Mouse (Mus musculus): ENCODE data around the gene Mrgpra4. TPM values are rescaled to one million over a fixed set of nuclear protein-coding genes. Genes with fewer than 3 reads are reported as not detected.

Gene Mrgpra4
- not detected in 2 replicates for total RNA-seq (2015)
- total RNA-seq (2017): not detected in 2 replicates

DNA sequence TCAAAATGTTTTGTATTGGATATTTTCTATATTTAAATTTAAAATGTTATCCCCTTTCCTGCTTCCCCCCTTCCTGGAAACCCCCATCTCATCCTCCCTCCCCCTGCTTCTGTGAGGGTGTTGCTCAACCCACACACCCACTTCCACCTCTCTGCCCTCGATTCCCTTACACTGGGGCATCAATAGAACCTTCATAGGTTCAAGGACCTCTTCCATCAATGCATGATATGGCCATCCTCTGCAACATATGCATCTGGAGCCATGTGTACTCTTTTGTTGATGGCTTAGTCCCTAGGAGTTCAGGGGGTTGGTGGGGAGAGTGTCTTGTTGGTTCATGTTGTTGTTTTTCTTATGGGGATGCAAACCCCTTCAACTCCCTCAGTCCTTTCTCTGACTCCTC lies at the start of gene Mrgpra4:
TSS of gene Mrgpra4 (minus strand) at position 101 of the 400 bp plus-strand sequence.
- ATAC-seq (replicated peaks; ENCODE audit: poor library complexity): no peak

GRCm38 (mm10) chr7:48027497-48027896 lies 45.6 kb upstream of the Mrgpra4 start, which contains the start of gene Mrgprx1:
Gene Mrgprx1, minus strand, starts transcription at chr7:48027597.
- ATAC-seq (replicated peaks; ENCODE audit: poor library complexity): no peak

- peak; percentile 58; the same call in 1 of the 2 replicates for ATAC-seq (replicated peaks; ENCODE audit: poor library complexity)
Observed at GRCm38 (mm10) chr7:48017874-48018273, 36.0 kb upstream of the Mrgpra4 start.

DNA sequence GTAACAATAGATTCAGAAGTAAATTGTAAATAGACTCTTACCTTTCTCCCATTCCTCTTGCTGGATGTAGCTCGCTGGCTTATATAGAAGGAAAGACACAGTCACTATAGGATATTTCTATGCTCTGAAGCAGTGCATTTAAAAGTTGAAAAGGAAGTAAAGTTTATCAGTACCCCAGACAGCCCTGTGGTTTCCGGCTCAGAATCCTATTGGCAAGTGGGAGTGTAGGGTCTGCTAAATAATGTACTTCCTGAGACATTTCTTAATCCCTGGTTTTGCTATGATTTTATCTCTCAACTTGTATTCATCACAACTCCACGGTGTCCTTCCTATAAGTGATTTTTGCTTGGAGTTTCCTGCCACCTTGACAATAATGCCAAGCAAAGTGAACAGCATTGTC lies 13.8 kb upstream of the Mrgpra4 start:
- ATAC-seq (replicated peaks; ENCODE audit: poor library complexity): peak; percentile 64

GRCm38 (mm10) chr7:47986752-47987151 lies 4.9 kb upstream of the Mrgpra4 start:
- peak; percentile 95 for ATAC-seq (replicated peaks; ENCODE audit: poor library complexity)

Other genes with a start within 250 kb of the Mrgpra4 start
- gene Mrgprx1, start 45.5 kb upstream of the Mrgpra4 start, total RNA-seq (2015): not detected in 2 replicates
- gene Mrgprx1, start 45.5 kb upstream of the Mrgpra4 start, total RNA-seq (2017): not detected in 2 replicates
- gene Mrgprb5, start 186.9 kb upstream of the Mrgpra4 start, total RNA-seq (2015): not detected in 2 replicates
- gene Mrgprb5, start 186.9 kb upstream of the Mrgpra4 start, total RNA-seq (2017): not detected in 2 replicates
- not detected in 2 replicates for gene Mrgprb4, start 217.2 kb upstream of the Mrgpra4 start, total RNA-seq (2015)
- not detected in 2 replicates for gene Mrgprb4, start 217.2 kb upstream of the Mrgpra4 start, total RNA-seq (2017)

All from megakaryocyte progenitor cell, adult 5-6 weeks (primary cell).